Mouse (Mus musculus) right cerebral cortex, postnatal 4 days (tissue): ENCODE measurements at regions not wholly inside any gene's neighbourhood (a gene's known extent, or its start where the extent isn't known, plus 50 kb on each side); places are given as distances from the start of the nearest gene placed in this dataset.
A peak's percentile ranks its signal among the peaks of the same experiment; 100 is the strongest.

ENCODE experiments used
- DNase-seq: peaks from one replicate; pipeline ENCODE4 v3.0.0-alpha.2; 2022

- DNase-seq: peak; percentile 30
Observed at GRCm38 (mm10) chr7:139741246-139741903, 57.8 kb upstream of the Cfap46 start.

GRCm38 (mm10) chr7:139746803-139747202 lies 63.2 kb upstream of the Cfap46 start:
- peak; percentile 47 for DNase-seq

- no peak for DNase-seq
Observed at GRCm38 (mm10) chr7:139747290-139748067, 63.9 kb upstream of the Cfap46 start.

GRCm38 (mm10) chr7:139755004-139755403 lies 71.4 kb upstream of the Cfap46 start:
- no peak for DNase-seq

GRCm38 (mm10) chr7:139762522-139762921 lies 71.5 kb upstream of the Adgra1 start:
- no peak for DNase-seq

GRCm38 (mm10) chr7:139763241-139763640 lies 70.7 kb upstream of the Adgra1 start:
- no peak for DNase-seq

GRCm38 (mm10) chr7:139766296-139766695 lies 67.7 kb upstream of the Adgra1 start:
- DNase-seq: no peak

GRCm38 (mm10) chr7:139769167-139769566 lies 64.8 kb upstream of the Adgra1 start:
- DNase-seq: no peak

- DNase-seq: no peak
Observed at GRCm38 (mm10) chr7:139777243-139777642, 56.7 kb upstream of the Adgra1 start.

GRCm38 (mm10) chr7:139779876-139780275 lies 54.1 kb upstream of the Adgra1 start:
- DNase-seq: no peak

- no peak for DNase-seq
Observed at GRCm38 (mm10) chr7:139781513-139781912, 52.5 kb upstream of the Adgra1 start.
